Mouse (Mus musculus) small intestine, adult 2 months (tissue): Measurements from ENCODE around the gene Card19.

Experiments
- CTCF ChIP-seq: fragments of 200-500 bp; IDR thresholded peaks from 2 replicates; pipeline ENCODE4 v1.5.1; 2012; ENCODE audit warnings: low read depth, mild to moderate bottlenecking, control low read depth, inconsistent platforms, low read length, moderate library complexity, mixed read lengths; ENCODE audit not compliant: insufficient replicate concordance, insufficient read length; ENCODE audit errors: extremely low read depth
- POLR2A ChIP-seq: fragments of 200-500 bp; IDR thresholded peaks from 2 replicates; pipeline ENCODE4 v1.6.1; 2012; ENCODE audit warnings: low read depth, mild to moderate bottlenecking, control low read depth, inconsistent platforms, low read length, moderate library complexity

DNA sequence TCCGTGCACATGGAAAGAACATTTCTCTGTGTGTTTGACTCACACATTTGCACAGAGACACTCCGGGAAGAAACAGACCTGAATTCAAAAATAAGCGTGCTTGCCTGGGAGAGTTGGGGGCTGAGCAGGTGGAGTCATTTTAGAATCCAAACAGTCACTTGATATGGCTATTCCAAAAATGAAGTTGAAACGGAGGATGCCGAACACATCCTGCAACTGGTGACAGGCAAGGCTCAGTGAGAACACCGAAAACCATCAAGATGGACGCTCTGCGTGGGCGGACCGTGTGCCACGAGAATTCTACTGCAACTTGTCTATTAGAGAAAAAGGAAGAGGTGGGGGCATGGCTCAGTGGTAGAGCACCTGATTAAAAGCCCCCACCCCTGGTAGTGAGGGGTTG is 45.2 kb downstream of the Card19 start:
- TF ChIP-seq CTCF (no peak), POLR2A (no peak)
